Mouse (Mus musculus): ENCODE data around the gene Vps13d. TPM values are rescaled to one million over a fixed set of nuclear protein-coding genes. Genes with fewer than 3 reads are reported as not detected.

The Vps13d gene
- polyA plus RNA-seq, 1 experiment from 2014 or later: 7.9 TPM

GRCm38 (mm10) chr4:144950883-144951282, 243.9 kb downstream of the Vps13d start:
- no peaks in the 10 kb centered on the region for H3K36me3 ChIP-seq
- no peak for ATAC-seq (ENCODE audit: low FRiP score, low read depth)
- H3K4me1 ChIP-seq: peaks cover 9% of the 10 kb centered on the region
- H3K27me3 ChIP-seq: no peaks in the 10 kb centered on the region
- H3K4me2 ChIP-seq (replicated peaks): no peak overlapping the region
- H3K27ac ChIP-seq (replicated peaks): no peak overlapping the region
- 86% methylated on average over 3 of the region's 3 CpGs for WGBS
- no peak overlapping the region for H3K9ac ChIP-seq (replicated peaks)
- H3K4me3 ChIP-seq: no peak overlapping the region
- H3K9me3 ChIP-seq: no peaks in the 10 kb centered on the region

- Histone ChIP-seq H3K4me1 (peaks cover 9% of the 10 kb centered on the region), H3K36me3 (no peaks in the 10 kb centered on the region), H3K4me3 (no peak overlapping the region), H3K27me3 (no peaks in the 10 kb centered on the region), H3K4me2 (replicated peaks) (no peak overlapping the region), H3K9ac (replicated peaks) (no peak overlapping the region), H3K27ac (replicated peaks) (no peak overlapping the region), H3K9me3 (no peaks in the 10 kb centered on the region)
- WGBS: 71% methylated on average over 3 of the region's 3 CpGs
- ATAC-seq (ENCODE audit: low FRiP score, low read depth): no peak
Measured at GRCm38 (mm10) chr4:144950327-144950711, 244.5 kb downstream of the Vps13d start.

- peak; percentile 36 for ATAC-seq (ENCODE audit: low FRiP score, low read depth)
- WGBS: 26% methylated on average over 9 of the region's 9 CpGs
- Histone ChIP-seq H3K4me1 (peaks cover 9% of the 10 kb centered on the region), H3K4me3 (no peak overlapping the region), H3K27me3 (no peaks in the 10 kb centered on the region), H3K27ac (replicated peaks) (no peak overlapping the region), H3K9ac (replicated peaks) (no peak overlapping the region), H3K9me3 (no peaks in the 10 kb centered on the region), H3K4me2 (replicated peaks) (no peak overlapping the region), H3K36me3 (no peaks in the 10 kb centered on the region)
Measured at GRCm38 (mm10) chr4:144949441-144950326, 245.1 kb downstream of the Vps13d start.

GRCm38 (mm10) chr4:144947738-144948390, 246.9 kb downstream of the Vps13d start:
- Histone ChIP-seq H3K4me1 (peaks cover 9% of the 10 kb centered on the region), H3K27me3 (no peaks in the 10 kb centered on the region), H3K27ac (replicated peaks) (no peak overlapping the region), H3K4me2 (replicated peaks) (no peak overlapping the region), H3K9ac (replicated peaks) (no peak overlapping the region), H3K9me3 (no peaks in the 10 kb centered on the region), H3K4me3 (no peak overlapping the region), H3K36me3 (no peaks in the 10 kb centered on the region)
- no peak for ATAC-seq (ENCODE audit: low FRiP score, low read depth)
- WGBS: 78% methylated on average over 6 of the region's 6 CpGs

- 76% methylated on average over 5 of the region's 5 CpGs for WGBS
- H3K27me3 ChIP-seq: no peaks in the 10 kb centered on the region
Measured at GRCm38 (mm10) chr4:144943273-144943672, 251.5 kb downstream of the Vps13d start.

GRCm38 (mm10) chr4:144942433-144942832, 252.4 kb downstream of the Vps13d start:
- no peak for ATAC-seq (ENCODE audit: low FRiP score, low read depth)
- Histone ChIP-seq H3K36me3 (no peaks in the 10 kb centered on the region), H3K4me2 (replicated peaks) (no peak overlapping the region), H3K9ac (replicated peaks) (no peak overlapping the region), H3K4me3 (no peak overlapping the region), H3K9me3 (no peaks in the 10 kb centered on the region), H3K27ac (replicated peaks) (no peak overlapping the region), H3K4me1 (no peaks in the 10 kb centered on the region), H3K27me3 (no peaks in the 10 kb centered on the region)
- WGBS: 94% methylated on average over 3 of the region's 3 CpGs

More at GRCm38 (mm10) chr4:144943273-144943672, 251.5 kb downstream of the Vps13d start:
- H3K9me3 ChIP-seq: no peaks in the 10 kb centered on the region
- ATAC-seq (ENCODE audit: low FRiP score, low read depth): no peak
- no peaks in the 10 kb centered on the region for H3K4me1 ChIP-seq
- H3K36me3 ChIP-seq: no peaks in the 10 kb centered on the region
- H3K27ac ChIP-seq (replicated peaks): no peak overlapping the region
- H3K4me3 ChIP-seq: no peak overlapping the region
- H3K4me2 ChIP-seq (replicated peaks): no peak overlapping the region
- no peak overlapping the region for H3K9ac ChIP-seq (replicated peaks)

GRCm38 (mm10) chr4:144940796-144941462, 253.9 kb downstream of the Vps13d start:
- Histone ChIP-seq H3K4me2 (replicated peaks) (no peak overlapping the region), H3K4me1 (no peaks in the 10 kb centered on the region), H3K27me3 (no peaks in the 10 kb centered on the region), H3K4me3 (no peak overlapping the region), H3K9me3 (no peaks in the 10 kb centered on the region), H3K36me3 (no peaks in the 10 kb centered on the region), H3K9ac (replicated peaks) (no peak overlapping the region), H3K27ac (replicated peaks) (no peak overlapping the region)
- ATAC-seq (ENCODE audit: low FRiP score, low read depth): no peak
- WGBS: 80% methylated on average over 13 of the region's 13 CpGs

- no peak for ATAC-seq (ENCODE audit: low FRiP score, low read depth)
- no peaks in the 10 kb centered on the region for H3K27me3 ChIP-seq
- WGBS: 77% methylated on average over 4 of the region's 4 CpGs
- H3K9me3 ChIP-seq: no peaks in the 10 kb centered on the region
- no peak overlapping the region for H3K4me2 ChIP-seq (replicated peaks)
- H3K36me3 ChIP-seq: no peaks in the 10 kb centered on the region
- no peak overlapping the region for H3K9ac ChIP-seq (replicated peaks)
- no peaks in the 10 kb centered on the region for H3K4me1 ChIP-seq
- H3K4me3 ChIP-seq: no peak overlapping the region
- H3K27ac ChIP-seq (replicated peaks): no peak overlapping the region
Measured at GRCm38 (mm10) chr4:144939847-144940411, 254.9 kb downstream of the Vps13d start.

- no peak overlapping the region for H3K9ac ChIP-seq (replicated peaks)
- H3K9me3 ChIP-seq: no peaks in the 10 kb centered on the region
- WGBS: 86% methylated on average over 3 of the region's 3 CpGs
- no peaks in the 10 kb centered on the region for H3K27me3 ChIP-seq
- no peaks in the 10 kb centered on the region for H3K4me1 ChIP-seq
- H3K36me3 ChIP-seq: no peaks in the 10 kb centered on the region
- no peak overlapping the region for H3K4me2 ChIP-seq (replicated peaks)
- H3K27ac ChIP-seq (replicated peaks): no peak overlapping the region
- no peak for ATAC-seq (ENCODE audit: low FRiP score, low read depth)
- H3K4me3 ChIP-seq: no peak overlapping the region
Measured at GRCm38 (mm10) chr4:144936563-144937154, 258.1 kb downstream of the Vps13d start.

GRCm38 (mm10) chr4:144934501-144934900, 260.3 kb downstream of the Vps13d start:
- 3% methylated on average over 1 of the region's 1 CpGs for WGBS
- H3K4me3 ChIP-seq: no peak overlapping the region
- H3K4me2 ChIP-seq (replicated peaks): no peak overlapping the region
- no peaks in the 10 kb centered on the region for H3K9me3 ChIP-seq
- no peak overlapping the region for H3K9ac ChIP-seq (replicated peaks)
- no peak for ATAC-seq (ENCODE audit: low FRiP score, low read depth)
- H3K36me3 ChIP-seq: no peaks in the 10 kb centered on the region
- H3K27ac ChIP-seq (replicated peaks): no peak overlapping the region
- H3K4me1 ChIP-seq: no peaks in the 10 kb centered on the region
- H3K27me3 ChIP-seq: no peaks in the 10 kb centered on the region

- Histone ChIP-seq H3K27ac (replicated peaks) (no peak overlapping the region), H3K27me3 (no peaks in the 10 kb centered on the region), H3K4me1 (no peaks in the 10 kb centered on the region), H3K4me2 (replicated peaks) (no peak overlapping the region), H3K9me3 (no peaks in the 10 kb centered on the region), H3K36me3 (no peaks in the 10 kb centered on the region), H3K4me3 (no peak overlapping the region), H3K9ac (replicated peaks) (no peak overlapping the region)
- 94% methylated on average over 7 of the region's 7 CpGs for WGBS
- no peak for ATAC-seq (ENCODE audit: low FRiP score, low read depth)
Measured at GRCm38 (mm10) chr4:144931167-144931566, 263.6 kb downstream of the Vps13d start.

All from midbrain, embryonic 12.5 days (tissue).